Mouse (Mus musculus) kidney, postnatal 0 days (tissue): ENCODE results near the gene Sbk2. TPM values are rescaled to one million over a fixed set of nuclear protein-coding genes. Genes with fewer than 3 reads are reported as not detected.

ENCODE experiments used
- ATAC-seq: fragments of 200-750 bp; cut with Nextera tagmentation; replicated peaks from 2 replicates; pipeline ENCODE4 v1.8.0; 2017; ENCODE audit warnings: low read depth, moderate number of reproducible peaks, moderate TSS enrichment, moderate library complexity; ENCODE audit not compliant: low FRiP score
- DNase-seq: peaks from one replicate; pipeline ENCODE4 v3.0.0-alpha.2; 2016; ENCODE audit warnings: low spot score
- H3K27ac ChIP-seq: fragments of 300-500 bp; sonication (generic); 2 replicates; pipeline ENCODE4 v1.5.1; 2014; ENCODE audit warnings: mild to moderate bottlenecking
- H3K27me3 ChIP-seq: fragments of 300-500 bp; sonication (generic); 2 replicates; pipeline ENCODE4 v1.6.1; 2014; ENCODE audit warnings: low read length, mixed read lengths; ENCODE audit not compliant: insufficient read depth
- H3K36me3 ChIP-seq: fragments of 300-500 bp; sonication (generic); 2 replicates; pipeline ENCODE4 v1.6.1; 2014; ENCODE audit warnings: low read length, mixed read lengths; ENCODE audit not compliant: insufficient read depth
- H3K4me1 ChIP-seq: fragments of 300-500 bp; sonication (generic); replicated peaks from 2 replicates; pipeline ENCODE4 v1.6.1; 2014; ENCODE audit warnings: antibody characterized with exemption, low read length, mixed read lengths; ENCODE audit not compliant: insufficient read depth
- H3K4me2 ChIP-seq: fragments of 300-500 bp; sonication (generic); 2 replicates; pipeline ENCODE4 v1.6.1; 2014; ENCODE audit warnings: mild to moderate bottlenecking, low read length, moderate library complexity, mixed read lengths
- H3K4me3 ChIP-seq: fragments of 300-500 bp; sonication (generic); replicated peaks from 2 replicates; pipeline ENCODE4 v1.5.1; 2014; ENCODE audit warnings: low read depth, low read length
- H3K9ac ChIP-seq: fragments of 300-500 bp; sonication (generic); 2 replicates; pipeline ENCODE4 v1.6.1; 2014; ENCODE audit warnings: low read depth, low read length
- H3K9me3 ChIP-seq: fragments of 300-500 bp; sonication (generic); replicated peaks from 2 replicates; pipeline ENCODE4 v1.6.1; 2016; ENCODE audit warnings: low read length, inconsistent platforms, mixed read lengths
- CTCF ChIP-seq: IDR thresholded peaks from 2 replicates; pipeline ENCODE4 v1.5.1; 2016; ENCODE audit warnings: antibody characterized with exemption, low read depth, mild to moderate bottlenecking, moderate library complexity
- WGBS: fragments of 180-500 bp; shearing (Covaris S2); extraction: QIAGEN DNeasy Blood & Tissue Kit; methylation state at CpG from one replicate; pipeline ENCODE4 v1.1.7; 2014; 5-methylcytosine and 5-hydroxymethylcytosine counted together
- polyA plus RNA-seq: library from polyadenylated mRNA; unstranded; fragments of >200 nt; fragmentation: Nextera tagmentation; extraction: Ambion mirVana; gene quantifications from 2 replicates; pipeline ENCODE4 v1.2.1, GENCODE M21; 2015

Sbk2 gene
- polyA plus RNA-seq, 1 experiment from 2014 or later, result 0.12 TPM

GRCm38 (mm10) chr7:4924891-4925301 is 39.3 kb downstream of the Sbk2 start:
- 7% methylated on average over 3 of the region's 4 CpGs for WGBS
- ATAC-seq (peak; percentile 33; the same call in 1 of the 2 replicates), DNase-seq (peak; percentile 96)
- Histone ChIP-seq H3K4me2 (peak overlapping the region; percentile 62; the same call in 1 of the 2 replicates), H3K9me3 (no peaks in the 10 kb centered on the region), H3K4me3 (no peak overlapping the region), H3K36me3 (peaks cover 10% of the 10 kb centered on the region), H3K9ac (no peak overlapping the region), H3K27ac (peak overlapping the region; percentile 77), H3K4me1 (peaks cover 28% of the 10 kb centered on the region), H3K27me3 (no peaks in the 10 kb centered on the region)
- TF ChIP-seq CTCF, result no peak

GRCm38 (mm10) chr7:4924483-4924882 is 39.7 kb downstream of the Sbk2 start:
- ATAC-seq, result no peak
- H3K9ac ChIP-seq, result no peak overlapping the region

DNA sequence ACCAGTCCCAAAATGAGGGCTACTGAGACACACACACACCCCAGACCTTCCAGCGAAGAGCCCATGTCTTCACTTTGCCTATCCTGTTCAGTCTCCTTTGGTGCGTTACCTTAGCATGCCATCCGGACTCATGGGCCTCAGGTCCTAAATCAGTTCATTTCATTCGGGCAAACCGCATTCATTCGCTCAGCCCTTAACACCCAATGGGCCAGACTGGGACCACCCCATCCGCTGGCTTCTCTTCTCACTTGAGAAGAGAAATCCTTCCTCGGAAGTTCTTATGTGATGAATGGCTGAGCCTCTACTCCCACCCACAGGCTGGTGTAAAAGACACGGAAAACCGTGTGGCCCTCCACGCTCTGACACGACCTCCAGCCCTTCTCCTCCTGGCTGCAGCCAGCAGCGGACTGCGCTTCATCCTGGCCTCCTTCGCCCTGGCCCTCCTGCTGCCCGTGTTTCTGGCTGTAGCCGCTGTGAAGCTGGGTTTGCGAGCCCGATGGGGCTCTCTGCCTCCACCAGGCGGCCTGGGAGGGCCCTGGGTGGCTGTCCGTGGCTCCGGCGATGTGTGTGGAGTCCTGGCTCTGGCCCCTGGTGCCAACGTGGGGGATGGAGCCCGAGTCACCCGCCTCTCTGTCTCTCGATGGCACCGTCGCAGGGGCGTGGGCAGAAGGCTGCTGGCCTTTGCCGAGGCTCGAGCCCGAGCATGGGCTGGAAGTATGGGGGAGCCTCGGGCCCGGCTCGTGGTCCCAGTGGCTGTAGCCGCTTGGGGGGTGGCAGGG is 40.4 kb downstream of the Sbk2 start:
- H3K4me2 ChIP-seq, result peak overlapping the region; percentile 62
- peak; percentile 61 for TF ChIP-seq CTCF
- no peak for ATAC-seq
- H3K4me3 ChIP-seq, result peak overlapping the region; percentile 21
- H3K9me3 ChIP-seq, result no peaks in the 10 kb centered on the region
- WGBS, result 5% methylated on average over 37 of the region's 37 CpGs
- peaks cover 19% of the 10 kb centered on the region for H3K36me3 ChIP-seq
- H3K9ac ChIP-seq, result peak overlapping the region; percentile 50; the same call in 1 of the 2 replicates
- H3K27ac ChIP-seq, result peak overlapping the region; percentile 77
- DNase-seq, result peak; percentile 59
- H3K27me3 ChIP-seq, result no peaks in the 10 kb centered on the region
- H3K4me1 ChIP-seq, result peaks cover 28% of the 10 kb centered on the region

More at GRCm38 (mm10) chr7:4924483-4924882, 39.7 kb downstream of the Sbk2 start:
- Histone ChIP-seq H3K4me3 (0 out of 2 replicates have a peak overlapping the region, but pooled peaks have one; percentile 21), H3K36me3 (peaks cover 14% of the 10 kb centered on the region), H3K4me1 (peaks cover 28% of the 10 kb centered on the region), H3K27me3 (no peaks in the 10 kb centered on the region), H3K9me3 (no peaks in the 10 kb centered on the region), H3K4me2 (peak overlapping the region; percentile 62), H3K27ac (peak overlapping the region; percentile 77)
- peak; percentile 15; the same call in 1 of the 2 replicates for TF ChIP-seq CTCF
- DNase-seq, result no peak
- 1% methylated on average over 4 of the region's 4 CpGs for WGBS

GRCm38 (mm10) chr7:4922931-4923565 is 41.2 kb downstream of the Sbk2 start:
- Histone ChIP-seq H3K36me3 (peaks cover 27% of the 10 kb centered on the region), H3K9ac (peak overlapping the region; percentile 50; the same call in 1 of the 2 replicates), H3K27ac (peak overlapping the region; percentile 77), H3K4me3 (peak overlapping the region; percentile 21), H3K4me2 (peak overlapping the region; percentile 62), H3K4me1 (peaks cover 28% of the 10 kb centered on the region), H3K9me3 (no peaks in the 10 kb centered on the region), H3K27me3 (no peaks in the 10 kb centered on the region)
- TF ChIP-seq CTCF, result peak; percentile 48
- DNase-seq (peak; percentile 73), ATAC-seq (no peak; the same call in 1 of the 2 replicates)
- 1% methylated on average over 14 of the region's 14 CpGs for WGBS

DNA sequence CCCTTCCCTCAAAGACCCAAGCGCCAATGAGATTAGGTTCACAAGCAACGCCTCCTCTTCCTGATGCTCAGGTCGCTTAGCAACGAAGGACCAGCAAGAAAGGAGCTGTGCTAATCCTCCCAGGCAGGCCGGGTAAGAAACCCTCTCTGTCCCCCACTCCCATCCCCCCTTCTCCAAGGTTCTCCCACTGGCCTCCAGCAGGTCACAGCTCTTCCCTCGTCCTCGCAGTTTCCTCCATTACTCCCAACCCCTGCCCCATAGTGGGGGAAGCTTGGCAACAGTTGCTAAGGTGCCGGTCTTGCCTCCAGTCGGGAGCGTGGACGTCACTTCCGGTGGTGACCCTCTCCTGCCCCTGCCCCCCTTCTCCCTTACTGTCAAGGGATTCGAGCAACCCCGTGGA is 41.7 kb downstream of the Sbk2 start:
- DNase-seq (peak; percentile 84), ATAC-seq (peak; percentile 52)
- no peaks in the 10 kb centered on the region for H3K27me3 ChIP-seq
- peaks cover 28% of the 10 kb centered on the region for H3K4me1 ChIP-seq
- peak overlapping the region; percentile 39; the same call in 1 of the 2 replicates for H3K27ac ChIP-seq
- H3K9ac ChIP-seq, result peak overlapping the region; percentile 14; the same call in 1 of the 2 replicates
- peaks cover 30% of the 10 kb centered on the region for H3K36me3 ChIP-seq
- no peak for TF ChIP-seq CTCF
- peak overlapping the region; percentile 62 for H3K4me2 ChIP-seq
- no peaks in the 10 kb centered on the region for H3K9me3 ChIP-seq
- peak overlapping the region; percentile 21; the same call in 1 of the 2 replicates for H3K4me3 ChIP-seq
- WGBS, result 0% methylated on average over 14 of the region's 14 CpGs

- DNase-seq (no peak), ATAC-seq (no peak)
- no peaks in the 10 kb centered on the region for H3K27me3 ChIP-seq
- no peaks in the 10 kb centered on the region for H3K9me3 ChIP-seq
- H3K4me3 ChIP-seq, result peak within 1 kb of the TSS; percentile 21
- peak within 1 kb of the TSS; percentile 62 for H3K4me2 ChIP-seq
- 34% methylated on average over 8 of the region's 8 CpGs for WGBS
- peak within 1 kb of the TSS; percentile 54 for H3K27ac ChIP-seq
- TF ChIP-seq CTCF, result no peak
- H3K9ac ChIP-seq, result peak within 1 kb of the TSS; percentile 14; the same call in 1 of the 2 replicates
- H3K4me1 ChIP-seq, result peaks cover 28% of the 10 kb centered on the region
- peaks cover 32% of the 10 kb centered on the region for H3K36me3 ChIP-seq
These were observed 42.3 kb downstream of the Sbk2 start, which contains the start of gene Nat14 for GRCm38 (mm10) chr7:4921824-4922482. Gene Nat14, plus strand, starts transcription at chr7:4922028.
